Mouse (Mus musculus) kidney, embryonic 15.5 days (tissue): ENCODE data around the gene Mroh2a. TPM values are rescaled to one million over a fixed set of nuclear protein-coding genes. Genes with fewer than 3 reads are reported as not detected.

Experiments
- ATAC-seq: fragments of 200-750 bp; cut with Nextera tagmentation; replicated peaks from 2 replicates; pipeline ENCODE4 v1.8.0; 2017; ENCODE audit warnings: moderate TSS enrichment; ENCODE audit not compliant: low FRiP score
- H3K27ac ChIP-seq: fragments of 300-500 bp; sonication (generic); 2 replicates; pipeline ENCODE4 v1.5.1; 2015; ENCODE audit warnings: mild to moderate bottlenecking, inconsistent platforms
- H3K27me3 ChIP-seq: fragments of 300-500 bp; sonication (generic); 2 replicates; pipeline ENCODE4 v1.6.1; 2015; ENCODE audit warnings: inconsistent platforms
- H3K36me3 ChIP-seq: fragments of 300-500 bp; sonication (generic); 2 replicates; pipeline ENCODE4 v1.6.1; 2015; ENCODE audit warnings: inconsistent platforms
- H3K4me1 ChIP-seq: fragments of 300-500 bp; sonication (generic); 2 replicates; pipeline ENCODE4 v1.6.1; 2015; ENCODE audit warnings: inconsistent platforms
- H3K4me2 ChIP-seq: fragments of 300-500 bp; sonication (generic); 2 replicates; pipeline ENCODE4 v1.6.1; 2015; ENCODE audit warnings: moderate library complexity, mild to moderate bottlenecking, inconsistent platforms
- H3K4me3 ChIP-seq: fragments of 300-500 bp; sonication (generic); replicated peaks from 2 replicates; pipeline ENCODE4 v1.5.1; 2015; ENCODE audit warnings: mild to moderate bottlenecking, inconsistent platforms
- H3K9ac ChIP-seq: fragments of 300-500 bp; sonication (generic); 2 replicates; pipeline ENCODE4 v1.6.1; 2015; ENCODE audit warnings: mild to moderate bottlenecking, inconsistent platforms
- H3K9me3 ChIP-seq: fragments of 300-500 bp; sonication (generic); replicated peaks from 2 replicates; pipeline ENCODE4 v1.6.1; 2016; ENCODE audit warnings: inconsistent platforms
- WGBS: fragments of 180-500 bp; shearing (Covaris S2); methylation state at CpG from one replicate; pipeline ENCODE4 v1.1.7; 2015; ENCODE audit warnings: mixed read lengths; 5-methylcytosine and 5-hydroxymethylcytosine counted together
- polyA plus RNA-seq: library from polyadenylated mRNA; unstranded; fragments of >200 nt; fragmentation: Nextera tagmentation; extraction: Ambion mirVana; gene quantifications from 2 replicates; pipeline ENCODE4 v1.2.1, GENCODE M21; 2015

Mroh2a gene
- polyA plus RNA-seq, 1 experiment from 2014 or later = 1.3 TPM

DNA sequence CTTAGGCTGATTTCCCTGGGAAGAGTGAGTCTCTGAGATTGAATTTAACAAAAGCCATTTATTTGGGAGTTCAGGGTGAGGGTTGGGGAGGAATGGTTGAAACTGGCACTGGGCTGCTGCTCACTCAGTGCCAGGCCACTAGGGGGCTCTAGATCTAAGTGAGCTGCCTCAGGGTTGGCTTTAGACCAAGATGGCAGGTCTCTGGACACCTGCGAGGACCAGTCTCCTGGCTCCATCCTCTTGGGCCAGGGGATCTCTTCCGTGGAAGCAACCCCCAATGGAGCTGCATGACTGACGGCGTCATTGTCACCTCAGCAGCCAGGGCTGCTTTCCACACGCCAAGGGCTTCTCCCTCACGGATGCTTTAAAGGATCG lies 58.1 kb downstream of the Mroh2a start:
- Histone ChIP-seq H3K4me2 (no peak overlapping the region), H3K27ac (no peak overlapping the region), H3K36me3 (no peaks in the 10 kb centered on the region), H3K4me1 (no peaks in the 10 kb centered on the region), H3K27me3 (no peaks in the 10 kb centered on the region), H3K4me3 (no peak overlapping the region), H3K9me3 (peaks cover 28% of the 10 kb centered on the region), H3K9ac (no peak overlapping the region)
- 59% methylated on average over 7 of the region's 7 CpGs for WGBS
- ATAC-seq = peak; percentile 13; the same call in 1 of the 2 replicates

- Histone ChIP-seq H3K4me3 (no peak overlapping the region), H3K9me3 (peaks cover 33% of the 10 kb centered on the region), H3K4me1 (no peaks in the 10 kb centered on the region), H3K36me3 (no peaks in the 10 kb centered on the region), H3K9ac (no peak overlapping the region), H3K27ac (no peak overlapping the region), H3K27me3 (no peaks in the 10 kb centered on the region), H3K4me2 (no peak overlapping the region)
- no peak for ATAC-seq
- 68% methylated on average over 5 of the region's 5 CpGs for WGBS
These were observed 58.9 kb downstream of the Mroh2a start for GRCm38 (mm10) chr1:88285652-88286051.

GRCm38 (mm10) chr1:88286136-88286845 lies 59.5 kb downstream of the Mroh2a start:
- H3K9me3 ChIP-seq = peaks cover 34% of the 10 kb centered on the region
- H3K9ac ChIP-seq = no peak overlapping the region
- H3K27ac ChIP-seq = no peak overlapping the region
- H3K36me3 ChIP-seq = no peaks in the 10 kb centered on the region
- H3K4me2 ChIP-seq = no peak overlapping the region
- no peak overlapping the region for H3K4me3 ChIP-seq
- no peaks in the 10 kb centered on the region for H3K4me1 ChIP-seq
- WGBS = 83% methylated on average over 15 of the region's 15 CpGs
- ATAC-seq = no peak
- H3K27me3 ChIP-seq = no peaks in the 10 kb centered on the region

DNA sequence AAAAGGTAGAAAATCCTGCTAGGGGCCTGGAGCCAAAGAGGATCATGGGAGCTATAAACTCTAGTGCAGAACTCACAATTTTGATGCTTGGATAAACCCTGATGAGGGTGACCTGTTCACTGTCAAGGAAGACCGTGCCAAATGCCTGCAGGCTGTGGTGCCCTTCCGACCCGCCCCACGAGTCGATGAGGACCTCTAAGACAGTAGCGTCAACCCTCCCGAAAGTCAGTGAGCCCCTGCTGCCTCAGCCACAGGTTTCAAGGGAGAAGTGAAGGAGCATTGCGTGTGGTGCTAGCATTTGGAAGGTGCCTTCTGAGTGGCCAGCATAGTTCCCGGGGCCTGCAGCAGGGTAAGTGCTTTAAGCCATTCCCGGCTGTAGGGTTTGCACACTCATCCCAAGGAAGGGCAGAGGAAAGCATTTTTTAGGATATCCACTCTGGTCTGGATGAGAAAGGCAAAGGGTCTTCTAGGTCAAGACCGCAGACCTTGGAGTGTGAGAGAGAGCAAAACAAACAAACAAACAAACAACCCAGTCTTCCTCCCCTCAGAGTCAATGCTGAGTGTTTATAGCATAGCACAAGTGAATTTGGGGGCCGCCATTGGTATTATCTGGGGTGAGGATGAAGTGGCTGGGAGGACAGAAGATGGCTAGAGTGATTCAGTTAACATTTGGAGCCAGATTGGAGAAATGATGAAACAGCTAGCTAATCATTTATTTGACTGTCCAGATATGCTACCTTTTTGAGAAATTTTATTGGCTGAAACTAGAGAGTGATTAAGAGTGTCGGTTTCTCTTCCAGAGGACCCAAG lies 60.3 kb downstream of the Mroh2a start:
- Histone ChIP-seq H3K4me2 (no peak overlapping the region), H3K4me1 (no peaks in the 10 kb centered on the region), H3K36me3 (no peaks in the 10 kb centered on the region), H3K9ac (no peak overlapping the region), H3K9me3 (peaks cover 41% of the 10 kb centered on the region), H3K4me3 (no peak overlapping the region), H3K27ac (no peak overlapping the region), H3K27me3 (no peaks in the 10 kb centered on the region)
- WGBS = 72% methylated on average over 13 of the region's 13 CpGs
- no peak for ATAC-seq

DNA sequence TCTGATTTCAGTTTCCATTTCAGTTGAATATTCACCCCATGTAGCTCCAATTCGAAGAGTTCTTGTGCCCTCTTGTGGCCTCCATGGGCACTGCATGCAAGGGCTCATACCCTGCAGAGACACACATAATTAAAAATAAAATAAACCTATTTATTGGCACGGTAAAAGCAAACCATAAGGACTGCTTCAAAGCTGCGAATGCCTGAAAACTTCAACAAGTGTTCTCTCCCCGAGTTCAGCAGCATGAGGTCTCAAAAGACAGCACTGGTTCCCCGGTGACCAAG lies 60.9 kb downstream of the Mroh2a start:
- Histone ChIP-seq H3K27ac (no peak overlapping the region), H3K36me3 (no peaks in the 10 kb centered on the region), H3K4me3 (no peak overlapping the region), H3K9me3 (peaks cover 43% of the 10 kb centered on the region), H3K9ac (no peak overlapping the region), H3K4me1 (no peaks in the 10 kb centered on the region), H3K27me3 (no peaks in the 10 kb centered on the region), H3K4me2 (no peak overlapping the region)
- ATAC-seq = no peak
- 34% methylated on average over 5 of the region's 5 CpGs for WGBS

DNA sequence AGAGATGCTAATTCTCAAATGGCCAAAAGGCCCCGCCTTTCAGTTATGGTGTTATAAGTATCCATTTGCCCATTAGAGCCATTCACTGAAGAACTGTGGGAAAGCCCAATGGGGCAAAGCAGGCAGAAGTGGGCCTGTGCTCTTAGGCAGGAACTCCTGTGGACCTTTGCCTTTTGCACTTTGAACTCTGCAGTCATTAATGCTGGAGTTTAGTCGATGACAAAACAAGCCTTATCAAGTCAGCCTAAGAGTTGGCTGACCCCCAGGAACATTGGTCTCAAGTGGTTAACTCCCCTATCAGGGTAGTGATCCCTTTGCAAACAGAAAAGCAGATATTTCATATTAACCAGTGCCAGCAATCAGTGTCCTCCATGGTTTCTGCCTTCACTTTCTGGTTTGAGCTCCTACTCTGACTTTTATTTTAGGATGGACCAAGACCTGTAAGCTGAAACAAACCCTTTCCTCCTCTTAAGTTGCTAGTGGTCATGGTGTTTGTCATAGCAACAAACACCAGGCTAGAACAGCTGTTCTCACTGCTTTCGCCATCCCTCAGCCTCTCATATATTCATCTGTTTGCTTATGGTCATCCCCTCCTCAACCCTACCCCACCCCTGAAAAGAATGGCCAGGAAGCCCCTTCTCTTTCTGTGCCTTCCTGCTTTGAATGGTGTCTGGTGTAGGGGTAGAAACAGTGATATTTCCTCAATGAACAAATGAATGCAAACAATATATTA lies 61.4 kb downstream of the Mroh2a start:
- ATAC-seq = no peak
- Histone ChIP-seq H3K9me3 (peaks cover 43% of the 10 kb centered on the region), H3K9ac (no peak overlapping the region), H3K27me3 (no peaks in the 10 kb centered on the region), H3K36me3 (no peaks in the 10 kb centered on the region), H3K4me2 (no peak overlapping the region), H3K4me1 (no peaks in the 10 kb centered on the region), H3K4me3 (no peak overlapping the region), H3K27ac (no peak overlapping the region)
- WGBS = 37% methylated on average over 3 of the region's 3 CpGs

- no peaks in the 10 kb centered on the region for H3K4me1 ChIP-seq
- WGBS = 74% methylated on average over 3 of the region's 3 CpGs
- peaks cover 38% of the 10 kb centered on the region for H3K9me3 ChIP-seq
- no peak for ATAC-seq
- H3K9ac ChIP-seq = no peak overlapping the region
- no peak overlapping the region for H3K4me3 ChIP-seq
- H3K27me3 ChIP-seq = no peaks in the 10 kb centered on the region
- H3K4me2 ChIP-seq = no peak overlapping the region
- H3K36me3 ChIP-seq = no peaks in the 10 kb centered on the region
- H3K27ac ChIP-seq = no peak overlapping the region
These were observed 62.0 kb downstream of the Mroh2a start for GRCm38 (mm10) chr1:88288789-88289127.

GRCm38 (mm10) chr1:88289152-88289551 lies 62.4 kb downstream of the Mroh2a start:
- Histone ChIP-seq H3K36me3 (no peaks in the 10 kb centered on the region), H3K4me1 (no peaks in the 10 kb centered on the region), H3K4me2 (no peak overlapping the region), H3K4me3 (no peak overlapping the region), H3K9me3 (peaks cover 38% of the 10 kb centered on the region), H3K9ac (no peak overlapping the region), H3K27ac (no peak overlapping the region), H3K27me3 (no peaks in the 10 kb centered on the region)
- no peak for ATAC-seq
- WGBS = 53% methylated on average over 2 of the region's 2 CpGs

GRCm38 (mm10) chr1:88289917-88290316 lies 63.1 kb downstream of the Mroh2a start:
- Histone ChIP-seq H3K9ac (no peak overlapping the region), H3K27me3 (no peaks in the 10 kb centered on the region), H3K9me3 (peaks cover 36% of the 10 kb centered on the region), H3K4me1 (no peaks in the 10 kb centered on the region), H3K27ac (no peak overlapping the region), H3K36me3 (no peaks in the 10 kb centered on the region), H3K4me2 (no peak overlapping the region), H3K4me3 (no peak overlapping the region)
- 43% methylated on average over 4 of the region's 4 CpGs for WGBS
- ATAC-seq = no peak

GRCm38 (mm10) chr1:88290511-88290910 lies 63.7 kb downstream of the Mroh2a start:
- peaks cover 37% of the 10 kb centered on the region for H3K9me3 ChIP-seq
- H3K4me3 ChIP-seq = no peak overlapping the region

GRCm38 (mm10) chr1:88291409-88292005 lies 64.7 kb downstream of the Mroh2a start:
- Histone ChIP-seq H3K36me3 (no peaks in the 10 kb centered on the region), H3K27me3 (no peaks in the 10 kb centered on the region), H3K9me3 (peaks cover 35% of the 10 kb centered on the region), H3K27ac (no peak overlapping the region), H3K4me3 (no peak overlapping the region), H3K9ac (no peak overlapping the region), H3K4me1 (no peaks in the 10 kb centered on the region), H3K4me2 (no peak overlapping the region)
- no peak for ATAC-seq
- 64% methylated on average over 3 of the region's 3 CpGs for WGBS

More at GRCm38 (mm10) chr1:88290511-88290910, 63.7 kb downstream of the Mroh2a start:
- ATAC-seq = no peak
- H3K9ac ChIP-seq = no peak overlapping the region
- H3K27me3 ChIP-seq = no peaks in the 10 kb centered on the region
- no peaks in the 10 kb centered on the region for H3K36me3 ChIP-seq
- H3K4me1 ChIP-seq = no peaks in the 10 kb centered on the region
- 69% methylated on average over 1 of the region's 1 CpGs for WGBS
- H3K4me2 ChIP-seq = no peak overlapping the region
- no peak overlapping the region for H3K27ac ChIP-seq

GRCm38 (mm10) chr1:88292057-88292456 lies 65.3 kb downstream of the Mroh2a start:
- Histone ChIP-seq H3K36me3 (no peaks in the 10 kb centered on the region), H3K4me2 (no peak overlapping the region), H3K9ac (no peak overlapping the region), H3K27ac (no peak overlapping the region), H3K27me3 (no peaks in the 10 kb centered on the region), H3K4me1 (no peaks in the 10 kb centered on the region), H3K4me3 (no peak overlapping the region), H3K9me3 (peaks cover 34% of the 10 kb centered on the region)
- ATAC-seq = no peak
- WGBS = 56% methylated on average over 2 of the region's 2 CpGs
